Mouse (Mus musculus) heart, adult 2 months (tissue): Measurements from ENCODE around the gene Prelid3b. TPM values are rescaled to one million over a fixed set of nuclear protein-coding genes. Genes with fewer than 3 reads are reported as not detected.
A peak's percentile ranks its signal among the peaks of the same experiment; 100 is the strongest.

Experiments used
- DNase-seq, 2 experiments: peaks; one replicate each; pipeline ENCODE4 v3.0.0; 2021
- H3K27ac ChIP-seq: fragments of 200-600 bp; 2 replicates; pipeline ENCODE4 v1.8.1; 2022
- H3K27me3 ChIP-seq: fragments of 200-500 bp; 2 replicates; pipeline ENCODE4 v1.6.1; 2012; ENCODE audit warnings: mild to moderate bottlenecking, low read length, inconsistent platforms, mixed read lengths; ENCODE audit not compliant: control insufficient read depth, insufficient read depth
- H3K36me3 ChIP-seq: fragments of 200-500 bp; 2 replicates; pipeline ENCODE4 v1.6.1; 2012; ENCODE audit warnings: low read length, inconsistent platforms; ENCODE audit not compliant: control insufficient read depth, insufficient read depth
- H3K4me1 ChIP-seq: fragments of 200-500 bp; 2 replicates; pipeline ENCODE4 v1.6.1; 2011; ENCODE audit warnings: low read length; ENCODE audit not compliant: control insufficient read depth, insufficient read depth
- H3K4me3 ChIP-seq: fragments of 200-600 bp; 2 replicates; pipeline ENCODE4 v1.8.1; 2022
- H3K79me2 ChIP-seq: fragments of 200-500 bp; replicated peaks from 2 replicates; pipeline ENCODE4 v1.6.1; 2012; ENCODE audit warnings: mild to moderate bottlenecking, inconsistent platforms, low read length, moderate library complexity, mixed read lengths; ENCODE audit not compliant: control insufficient read depth, insufficient read depth
- H3K9ac ChIP-seq: fragments of 200-500 bp; 2 replicates; pipeline ENCODE4 v1.6.1; 2012; ENCODE audit warnings: low read depth, mild to moderate bottlenecking, control low read depth, inconsistent platforms, low read length, mixed read lengths
- CTCF ChIP-seq: fragments of 200-600 bp; IDR thresholded peaks from 2 replicates; pipeline ENCODE4 v1.8.1; 2022; ENCODE audit warnings: antibody characterized with exemption, mild to moderate bottlenecking, moderate library complexity
- EP300 ChIP-seq: fragments of 200-500 bp; IDR thresholded peaks from 2 replicates; pipeline ENCODE4 v1.6.1; 2011; ENCODE audit warnings: low read depth, low read length, control low read depth; ENCODE audit not compliant: insufficient read depth
- POLR2A ChIP-seq: fragments of 200-500 bp; IDR thresholded peaks from 2 replicates; pipeline ENCODE4 v1.6.1; 2011; ENCODE audit warnings: mild to moderate bottlenecking, low read depth, low read length, control low read depth; ENCODE audit not compliant: insufficient read depth
- WGBS: fragments of 180-500 bp; shearing (Covaris S2); methylation state at CpG from one replicate; pipeline ENCODE4 v1.1.7; 2018; 5-methylcytosine and 5-hydroxymethylcytosine counted together
- intact Hi-C: fragments of 180-260 bp; cut with DNase I; formaldehyde crosslinking; loops from one replicate; pipeline ENCODE4 v1.15.1; 2025
- polyA plus RNA-seq: library from polyadenylated mRNA; depleted of rRNA; stranded (reverse); fragments of >200 nt; gene quantifications from 2 replicates; pipeline ENCODE4 v1.2.3, GENCODE M21; 2012
- total RNA-seq, 2 experiments: library from RNA; stranded (reverse); gene quantifications; 2 replicates each; pipeline ENCODE4 v1.2.3; 2021

The Prelid3b gene
- total and polyA plus RNA-seq, 3 experiments: 53.1 to 58.8 (median 57.8) TPM

- no peaks in the 10 kb centered on the region for H3K36me3 ChIP-seq
- no peak overlapping the region for H3K4me3 ChIP-seq
- no peak overlapping the region for H3K27ac ChIP-seq
- H3K9ac ChIP-seq: no peak overlapping the region
- no peaks in the 10 kb centered on the region for H3K27me3 ChIP-seq
- intact Hi-C loops: loop anchor here (1.0 kb wide), 1 partner anchor 181 kb away; no protein-coding TSS in a partner anchor
- DNase-seq: peak; percentile 16 to 23
- H3K4me1 ChIP-seq: no peaks in the 10 kb centered on the region
- TF ChIP-seq EP300: no peak
- peak; percentile 69 for TF ChIP-seq CTCF
- no peak for TF ChIP-seq POLR2A
- no peaks in the 10 kb centered on the region for H3K79me2 ChIP-seq
- WGBS: 54% methylated on average over 2 of the region's 2 CpGs
Observed at GRCm38 (mm10) chr2:174492858-174493257, 20.0 kb upstream of the Prelid3b start.

- Histone ChIP-seq H3K36me3 (no peaks in the 10 kb centered on the region), H3K27me3 (no peaks in the 10 kb centered on the region), H3K9ac (no peak overlapping the region), H3K4me1 (no peaks in the 10 kb centered on the region), H3K79me2 (no peaks in the 10 kb centered on the region), H3K27ac (no peak overlapping the region), H3K4me3 (no peak overlapping the region)
- intact Hi-C loops: no loop called here
- TF ChIP-seq POLR2A (no peak), CTCF (no peak), EP300 (no peak)
- DNase-seq: no peak
- WGBS: 80% methylated on average over 5 of the region's 5 CpGs
Observed at GRCm38 (mm10) chr2:174487005-174487404, 14.1 kb upstream of the Prelid3b start.

- WGBS: 65% methylated on average over 5 of the region's 5 CpGs
- TF ChIP-seq CTCF: no peak
- no peak for TF ChIP-seq EP300
- no peak for TF ChIP-seq POLR2A
- no peak overlapping the region for H3K4me3 ChIP-seq
- no peak overlapping the region for H3K27ac ChIP-seq
- intact Hi-C loops: loop anchor here (10.0 kb wide), 1 partner anchor 404 kb away; the partner anchor contains the start of gene Stx16
- no peak for DNase-seq
- no peaks in the 10 kb centered on the region for H3K27me3 ChIP-seq
- H3K9ac ChIP-seq: no peak overlapping the region
- H3K4me1 ChIP-seq: no peaks in the 10 kb centered on the region
- H3K79me2 ChIP-seq: no peaks in the 10 kb centered on the region
- H3K36me3 ChIP-seq: no peaks in the 10 kb centered on the region
Observed at GRCm38 (mm10) chr2:174478746-174479145, 5.9 kb upstream of the Prelid3b start.

- H3K27ac ChIP-seq: no peak overlapping the region
Observed at GRCm38 (mm10) chr2:174477543-174478319, 4.8 kb upstream of the Prelid3b start.

GRCm38 (mm10) chr2:174473550-174473927 is 658 bp upstream of the Prelid3b start:
- intact Hi-C loops: loop anchor here (2.0 to 10.0 kb wide), 3 partner anchors 59 to 399 kb away; partner anchors contain the start of genes Nelfcd and Stx16
- peak in 1 of 2 experiments; percentile 30 for DNase-seq
- H3K79me2 ChIP-seq: no peaks in the 10 kb centered on the region
- peak overlapping the region; percentile 84 for H3K4me3 ChIP-seq
- H3K9ac ChIP-seq: peak overlapping the region; percentile 57; the same call in 1 of the 2 replicates
- no peak for TF ChIP-seq POLR2A
- TF ChIP-seq EP300: no peak
- no peak for TF ChIP-seq CTCF
- H3K27me3 ChIP-seq: no peaks in the 10 kb centered on the region
- WGBS: 78% methylated on average over 5 of the region's 5 CpGs
- peak overlapping the region; percentile 64; the same call in 1 of the 2 replicates for H3K27ac ChIP-seq
- peaks cover 8% of the 10 kb centered on the region for H3K4me1 ChIP-seq
- peaks cover 5% of the 10 kb centered on the region; the same call in 1 of the 2 replicates for H3K36me3 ChIP-seq

More at GRCm38 (mm10) chr2:174477543-174478319, 4.8 kb upstream of the Prelid3b start:
- Histone ChIP-seq H3K79me2 (no peaks in the 10 kb centered on the region), H3K36me3 (no peaks in the 10 kb centered on the region), H3K27me3 (no peaks in the 10 kb centered on the region), H3K4me3 (no peak overlapping the region), H3K9ac (no peak overlapping the region), H3K4me1 (peaks cover 3% of the 10 kb centered on the region)
- intact Hi-C loops: loop anchor here (10.0 kb wide), 1 partner anchor 403 kb away; the partner anchor contains the start of gene Stx16
- DNase-seq: no peak
- 80% methylated on average over 3 of the region's 3 CpGs for WGBS
- TF ChIP-seq POLR2A (no peak), EP300 (no peak), CTCF (no peak)

GRCm38 (mm10) chr2:174472407-174472806 is 474 bp downstream of the Prelid3b start:
- H3K27ac ChIP-seq: peak overlapping the region; percentile 90
- H3K4me1 ChIP-seq: peaks cover 8% of the 10 kb centered on the region
- intact Hi-C loops: loop anchor here (2.0 to 10.0 kb wide), 3 partner anchors 58 to 398 kb away; partner anchors contain the start of genes Nelfcd and Stx16
- TF ChIP-seq EP300: no peak
- no peak for TF ChIP-seq POLR2A
- no peak for TF ChIP-seq CTCF
- no peaks in the 10 kb centered on the region for H3K79me2 ChIP-seq
- H3K36me3 ChIP-seq: peaks cover 5% of the 10 kb centered on the region; the same call in 1 of the 2 replicates
- DNase-seq: no peak
- 4% methylated on average over 30 of the region's 30 CpGs for WGBS
- no peaks in the 10 kb centered on the region for H3K27me3 ChIP-seq
- peak overlapping the region; percentile 84 for H3K4me3 ChIP-seq
- peak overlapping the region; percentile 79 for H3K9ac ChIP-seq
